Comparison of ENCODE assay signal across 19 mouse cellular contexts in genomic region chr1:193504611-193505010, GRCm38 (mm10).
A peak's percentile ranks its signal among the peaks of the same experiment; 100 is the strongest.
DNase-seq lines count a peak whose midpoint lies in the region; ATAC-seq lines count a peak whose summit lies in the region.
"Had no signal": no experiment of that assay in that cellular context is flagged by ENCODE, and none has a peak within 500 bp of the region (broad histone marks: within the 10 kb centered on the region; RNA-seq: fewer than 3 reads in every experiment).

No protein-coding gene starts in this region.

- 0 out of 2 replicates have a peak overlapping the region, but pooled peaks have one; percentile 22 for H3K27ac ChIP-seq in embryonic facial prominence, embryonic 13.5 days
- no peak overlapping the region for H3K27ac ChIP-seq in embryonic facial prominence, embryonic 10.5 days (replicated peaks)
- H3K27ac ChIP-seq in hindbrain, embryonic 14.5 days: no peak overlapping the region
- H3K27ac ChIP-seq: forebrain, embryonic 10.5 days; forebrain, embryonic 13.5 days; heart, embryonic 15.5 days; hindbrain, embryonic 10.5 days; hindbrain, embryonic 13.5 days; hindbrain, postnatal 0 days had no signal

- DNase-seq in embryonic facial prominence, embryonic 10.5 days (ENCODE audit: low spot score): no peak
- DNase-seq in ES-CJ7 (ENCODE audit: low read depth, low spot score) (peak; percentile 97), ZHBTc4 (ENCODE audit: low read depth, low spot score) (peak; percentile 86)
- no peak for DNase-seq in adrenal gland, postnatal 14 days
- DNase-seq in natural killer cell, adult 2 months (ENCODE audit: low spot score in 2 of 2): no peak
- no peak for DNase-seq in hindbrain, embryonic 14.5 days (ENCODE audit: low spot score)
- DNase-seq: gastrocnemius, postnatal 25 days had no signal

- H3K9ac ChIP-seq in embryonic facial prominence, embryonic 13.5 days: no peak overlapping the region
- no peak overlapping the region for H3K9ac ChIP-seq in hindbrain, embryonic 14.5 days
- H3K9ac ChIP-seq: forebrain, embryonic 13.5 days; heart, embryonic 12.5 days; heart, embryonic 15.5 days; hindbrain, embryonic 13.5 days had no signal

- no peak overlapping the region for H3K4me3 ChIP-seq in embryonic facial prominence, embryonic 13.5 days
- no peak overlapping the region for H3K4me3 ChIP-seq in embryonic facial prominence, embryonic 10.5 days
- H3K4me3 ChIP-seq in hindbrain, embryonic 14.5 days (replicated peaks; ENCODE audit: low read length): no peak overlapping the region
- H3K4me3 ChIP-seq: forebrain, embryonic 10.5 days; forebrain, embryonic 13.5 days; heart, embryonic 12.5 days; heart, embryonic 15.5 days; hindbrain, embryonic 10.5 days; hindbrain, embryonic 13.5 days had no signal

- no peak for ATAC-seq in embryonic facial prominence, embryonic 13.5 days (ENCODE audit: insufficient number of reproducible peaks, insufficient read depth, low FRiP score, low TSS enrichment, low read depth)
- no peak for ATAC-seq in hindbrain, embryonic 14.5 days (ENCODE audit: low FRiP score)
- ATAC-seq: activated CD4-positive, CD25-positive, alpha-beta regulatory T cell, adult 4 months; inflammation-experienced regulatory T-cells, adult 6 months; Patski had no signal

- 0 out of 2 replicates have a peak, but pooled peaks cover 3% of the 10 kb centered on the region for H3K27me3 ChIP-seq in embryonic facial prominence, embryonic 13.5 days
- no peaks in the 10 kb centered on the region for H3K27me3 ChIP-seq in embryonic facial prominence, embryonic 10.5 days (replicated peaks; ENCODE audit: low read depth, poor library complexity, severe bottlenecking)
- H3K27me3 ChIP-seq in hindbrain, embryonic 14.5 days (ENCODE audit: control insufficient read depth, insufficient read depth, low read length): no peaks in the 10 kb centered on the region
- H3K27me3 ChIP-seq: heart, embryonic 15.5 days; hindbrain, embryonic 13.5 days had no signal

- H3K36me3 ChIP-seq in embryonic facial prominence, embryonic 13.5 days: no peaks in the 10 kb centered on the region
- H3K36me3 ChIP-seq in embryonic facial prominence, embryonic 10.5 days (replicated peaks): no peaks in the 10 kb centered on the region
- H3K36me3 ChIP-seq in hindbrain, embryonic 14.5 days (replicated peaks; ENCODE audit: control insufficient read depth, insufficient read depth): no peaks in the 10 kb centered on the region
- H3K36me3 ChIP-seq: forebrain, embryonic 10.5 days; G1E; heart, embryonic 12.5 days; heart, embryonic 15.5 days; hindbrain, embryonic 10.5 days; hindbrain, embryonic 13.5 days had no signal

- WGBS in embryonic facial prominence, embryonic 13.5 days: 44% methylated on average over 3 of the region's 3 CpGs
- WGBS in embryonic facial prominence, embryonic 10.5 days: 41% methylated on average over 3 of the region's 3 CpGs
- WGBS in hindbrain, embryonic 14.5 days: 56% methylated on average over 3 of the region's 3 CpGs

- H3K4me1 ChIP-seq in embryonic facial prominence, embryonic 13.5 days: no peaks in the 10 kb centered on the region
- peaks cover 9% of the 10 kb centered on the region for H3K4me1 ChIP-seq in embryonic facial prominence, embryonic 10.5 days
- H3K4me1 ChIP-seq in hindbrain, embryonic 14.5 days (replicated peaks; ENCODE audit: control insufficient read depth, insufficient read depth, low read length): no peaks in the 10 kb centered on the region
- H3K4me1 ChIP-seq: heart, embryonic 12.5 days; heart, embryonic 15.5 days; hindbrain, embryonic 10.5 days had no signal

- no peak overlapping the region for H3K4me2 ChIP-seq in embryonic facial prominence, embryonic 13.5 days
- H3K4me2 ChIP-seq in hindbrain, embryonic 14.5 days (replicated peaks): no peak overlapping the region
- H3K4me2 ChIP-seq: forebrain, embryonic 13.5 days; heart, embryonic 12.5 days; heart, embryonic 15.5 days; hindbrain, embryonic 13.5 days had no signal

- H3K9me3 ChIP-seq in embryonic facial prominence, embryonic 13.5 days: no peaks in the 10 kb centered on the region
- no peaks in the 10 kb centered on the region for H3K9me3 ChIP-seq in embryonic facial prominence, embryonic 10.5 days
- no peaks in the 10 kb centered on the region for H3K9me3 ChIP-seq in hindbrain, embryonic 14.5 days (ENCODE audit: control insufficient read depth, low read length)
- H3K9me3 ChIP-seq: forebrain, embryonic 10.5 days; forebrain, embryonic 13.5 days; G1E; heart, embryonic 12.5 days; heart, embryonic 15.5 days; hindbrain, embryonic 10.5 days; hindbrain, embryonic 13.5 days had no signal

Comparison
In these comparisons a context has a peak if more than half of its experiments do, and no peak if none do; other contexts are left out.
1. DNase-seq: peak in ES-CJ7 (single experiment) and ZHBTc4 (single experiment); none in embryonic facial prominence, embryonic 10.5 days (single experiment), adrenal gland, postnatal 14 days (single experiment), natural killer cell, adult 2 months (0 of 2) and hindbrain, embryonic 14.5 days (single experiment).